24 mouse cellular contexts compared by ENCODE assay signal in the genomic region with DNA sequence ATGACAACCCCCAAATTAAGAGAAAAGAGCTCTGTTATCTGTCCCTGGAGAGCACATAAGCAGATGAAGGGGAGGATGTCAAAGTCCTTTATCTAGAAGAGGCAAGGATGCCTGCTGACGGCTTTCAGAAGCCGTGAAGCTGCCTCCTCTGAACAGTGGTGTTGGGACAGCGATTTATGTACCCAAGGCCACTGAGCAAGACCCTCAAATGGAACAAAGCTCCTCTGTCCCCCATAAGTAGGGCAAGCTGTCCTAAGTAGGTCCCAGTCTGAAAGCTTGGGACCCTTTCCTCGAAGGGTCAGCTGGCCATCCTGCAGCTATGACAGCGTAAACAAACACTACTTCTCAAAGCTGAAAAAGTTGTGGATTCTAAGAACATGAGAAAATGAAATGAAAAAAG. TPM values are rescaled to one million over a fixed set of nuclear protein-coding genes. Genes with fewer than 3 reads are reported as not detected.
"Had no signal": no experiment of that assay in that cellular context is flagged by ENCODE, and none has a peak within 500 bp of the region (broad histone marks: within the 10 kb centered on the region; RNA-seq: fewer than 3 reads in every experiment).

No protein-coding gene starts in this region.

- H3K36me3 ChIP-seq: heart, embryonic 13.5 days; heart, embryonic 15.5 days; hindbrain, embryonic 13.5 days; hindbrain, embryonic 15.5 days; kidney, embryonic 15.5 days; limb, embryonic 13.5 days; limb, embryonic 15.5 days; liver, embryonic 12.5 days had no signal

- H3K4me1 ChIP-seq: heart, embryonic 13.5 days; heart, embryonic 15.5 days; hindbrain, embryonic 13.5 days; hindbrain, embryonic 15.5 days; kidney, embryonic 15.5 days; limb, embryonic 13.5 days; limb, embryonic 15.5 days; liver, embryonic 12.5 days had no signal

- H3K9me3 ChIP-seq: heart, embryonic 13.5 days; heart, embryonic 15.5 days; hindbrain, embryonic 13.5 days; hindbrain, embryonic 15.5 days; kidney, embryonic 15.5 days; limb, embryonic 13.5 days; limb, embryonic 15.5 days; liver, embryonic 12.5 days had no signal

- ATAC-seq: forebrain, postnatal 0 days; hindbrain, postnatal 0 days; intestine, embryonic 16.5 days; liver, embryonic 12.5 days had no signal

- H3K27ac ChIP-seq: heart, embryonic 13.5 days; heart, embryonic 15.5 days; hindbrain, embryonic 13.5 days; hindbrain, embryonic 15.5 days; hindbrain, postnatal 0 days; kidney, embryonic 15.5 days; limb, embryonic 13.5 days; limb, embryonic 15.5 days; liver, embryonic 12.5 days; liver, embryonic 14.5 days had no signal

- DNase-seq: forebrain, postnatal 0 days; gastrocnemius, postnatal 14 days; gastrocnemius, postnatal 36 days; heart, adult 18-20 months; heart, postnatal 14 days; heart, postnatal 36 days; layer of hippocampus, adult 9-11 months; layer of hippocampus, postnatal 36 days; left cerebral cortex, postnatal 4 days; lung, adult 18-20 months had no signal

- H3K4me2 ChIP-seq: heart, embryonic 11.5 days; heart, embryonic 13.5 days; heart, embryonic 15.5 days; hindbrain, embryonic 13.5 days; hindbrain, embryonic 15.5 days; kidney, embryonic 15.5 days; limb, embryonic 13.5 days; limb, embryonic 15.5 days; liver, embryonic 12.5 days had no signal

- H3K27me3 ChIP-seq: hindbrain, embryonic 13.5 days; hindbrain, embryonic 15.5 days; kidney, embryonic 15.5 days; liver, embryonic 12.5 days had no signal

- H3K4me3 ChIP-seq: heart, embryonic 13.5 days; heart, embryonic 15.5 days; hindbrain, embryonic 13.5 days; hindbrain, embryonic 15.5 days; kidney, embryonic 15.5 days; limb, embryonic 13.5 days; limb, embryonic 15.5 days; liver, embryonic 12.5 days had no signal

- H3K9ac ChIP-seq: forebrain, postnatal 0 days; heart, embryonic 13.5 days; heart, embryonic 15.5 days; hindbrain, embryonic 13.5 days; hindbrain, embryonic 15.5 days; kidney, embryonic 15.5 days; limb, embryonic 13.5 days; limb, embryonic 15.5 days; liver, embryonic 12.5 days; liver, embryonic 14.5 days had no signal

RNA-seq across cellular contexts. Expression of a gene that starts 11.4 kb away (rescaled TPM):
- polyA plus RNA-seq: liver, adult 2 months; liver, embryonic 16.5 days had no signal
